In genomic region chr7:102695358-102696125, GRCm38 (mm10) we compare ENCODE assay signal across 9 mouse cellular contexts. TPM values are rescaled to one million over a fixed set of nuclear protein-coding genes. Genes with fewer than 3 reads are reported as not detected.
DNase-seq lines count a peak whose midpoint lies in the region; ATAC-seq and TF ChIP-seq lines count a peak whose summit lies in the region.
"Had no signal": no experiment of that assay in that cellular context is flagged by ENCODE, and none has a peak within 500 bp of the region (broad histone marks: within the 10 kb centered on the region; RNA-seq: fewer than 3 reads in every experiment).

Gene Olfr557, plus strand, starts transcription at chr7:102695910.

- no peak within 1 kb of the TSS for H3K27ac ChIP-seq in kidney, postnatal 0 days
- H3K27ac ChIP-seq in ES-E14 (ENCODE audit: insufficient read depth, low read depth, low read length, poor library complexity, severe bottlenecking), result no peak within 1 kb of the TSS
- H3K27ac ChIP-seq: hindbrain, embryonic 15.5 days had no signal

- ATAC-seq in kidney, postnatal 0 days (replicated peaks; ENCODE audit: low FRiP score, low read depth), result no peak

- no peak within 1 kb of the TSS for H3K9ac ChIP-seq in kidney, postnatal 0 days (ENCODE audit: low read depth, low read length)
- no peak within 1 kb of the TSS for H3K9ac ChIP-seq in ES-E14 (ENCODE audit: insufficient read depth, low read depth, low read length, poor library complexity, severe bottlenecking)
- H3K9ac ChIP-seq: hindbrain, embryonic 15.5 days had no signal

- in situ Hi-C loops in ES-E14 (cut with MboI; ENCODE audit: low sequenced_read_pairs in 2 of 2, unreplicated experiment in 2 of 2), result no loop called here

- H3K4me1 ChIP-seq in kidney, postnatal 0 days (replicated peaks; ENCODE audit: insufficient read depth, low read length), result no peaks in the 10 kb centered on the region
- H3K4me1 ChIP-seq in ES-E14 (ENCODE audit: control insufficient read depth in 2 of 2, insufficient read depth in 2 of 2, low read length in 2 of 2, poor library complexity in 1 of 2), result no peaks in the 10 kb centered on the region
- H3K4me1 ChIP-seq: hindbrain, embryonic 15.5 days had no signal

- no peaks in the 10 kb centered on the region for H3K9me3 ChIP-seq in kidney, postnatal 0 days (replicated peaks; ENCODE audit: low read length)
- no peaks in the 10 kb centered on the region for H3K9me3 ChIP-seq in ES-E14 (ENCODE audit: control insufficient read depth, insufficient read depth, low read depth, low read length)
- H3K9me3 ChIP-seq: hindbrain, embryonic 15.5 days had no signal

- no peaks in the 10 kb centered on the region for H3K27me3 ChIP-seq in kidney, postnatal 0 days (ENCODE audit: insufficient read depth, low read length)
- H3K27me3 ChIP-seq: hindbrain, embryonic 15.5 days had no signal

- H3K36me3 ChIP-seq in kidney, postnatal 0 days (ENCODE audit: insufficient read depth, low read length), result no peaks in the 10 kb centered on the region
- no peaks in the 10 kb centered on the region for H3K36me3 ChIP-seq in ES-E14 (ENCODE audit: control insufficient read depth, insufficient read depth, low read length, poor library complexity, severe bottlenecking)
- H3K36me3 ChIP-seq: hindbrain, embryonic 15.5 days had no signal

- DNase-seq in kidney, postnatal 0 days (ENCODE audit: low spot score), result peak; percentile 63
- DNase-seq in kidney, adult 18-20 months, result no peak
- peak; percentile 74 for DNase-seq in CD4-positive, CD25-positive, alpha-beta regulatory T cell, adult 2 months (ENCODE audit: low read depth, low spot score)
- DNase-seq in ES-E14 (ENCODE audit: low read depth, low spot score), result peak; percentile 54
- peak; percentile 71 for DNase-seq in embryo, embryonic 10 days (ENCODE audit: low spot score)
- peak; percentile 17 to 61 for DNase-seq in kidney, postnatal 36 days
- DNase-seq in retina, postnatal 1 day, result peak; percentile 64

- no peak within 1 kb of the TSS for H3K4me3 ChIP-seq in kidney, postnatal 0 days (replicated peaks; ENCODE audit: low read depth, low read length)
- no peak within 1 kb of the TSS for H3K4me3 ChIP-seq in ES-E14 (ENCODE audit: insufficient read depth in 1 of 2, low read depth in 1 of 2, low read length in 2 of 2, poor library complexity in 1 of 2, severe bottlenecking in 1 of 2)
- H3K4me3 ChIP-seq: hindbrain, embryonic 15.5 days; myocyte had no signal

- peak; percentile 93 for TF ChIP-seq CTCF in kidney, postnatal 0 days (IDR thresholded peaks at IDR 0.05; ENCODE audit: low read depth)

- no peak within 1 kb of the TSS for H3K4me2 ChIP-seq in kidney, postnatal 0 days (ENCODE audit: low read length)
- H3K4me2 ChIP-seq: hindbrain, embryonic 15.5 days had no signal

- 69% methylated on average over 5 of the region's 5 CpGs for WGBS in kidney, postnatal 0 days

TF ChIP-seq in ES-E14, 5 proteins besides CTCF, POLR2A, EP300 and RAD21:
- TF ChIP-seq ZNF384 (IDR thresholded peaks at IDR 0.05; ENCODE audit: low read depth, low read length) (no peak), HCFC1 (IDR thresholded peaks at IDR 0.05; ENCODE audit: borderline replicate concordance, insufficient read depth, low read length) (no peak), CHD2 (IDR thresholded peaks at IDR 0.05; ENCODE audit: low read depth, low read length) (no peak), ZC3H11A (IDR thresholded peaks at IDR 0.05; ENCODE audit: borderline replicate concordance, low read depth, low read length) (no peak; the same call in 1 of the 2 replicates), MAFK (IDR thresholded peaks at IDR 0.05; ENCODE audit: insufficient read depth, low read depth, low read length) (no peak)

RNA-seq across cellular contexts. Expression of gene Olfr557, which starts in this region (rescaled TPM):
- not detected in 2 replicates for polyA plus RNA-seq in kidney, postnatal 0 days (2015; fragmentation: Nextera tagmentation; extraction: Ambion mirVana)
- total RNA-seq in ES-E14 (2012; rRNA removed), result not detected in 2 replicates
- polyA plus RNA-seq: hindbrain, embryonic 15.5 days; myocyte had no signal

Comparison
In these comparisons a context has a peak if more than half of its experiments do, and no peak if none do; other contexts are left out.
1. Peak in DNase-seq in kidney, postnatal 0 days; RNA of the gene not detected or under 1 TPM.
2. Peak in DNase-seq in ES-E14; RNA of the gene not detected or under 1 TPM.